Mouse (Mus musculus) stomach, postnatal 0 days (tissue): ENCODE measurements at regions not wholly inside any gene's neighbourhood (a gene's known extent, or its start where the extent isn't known, plus 50 kb on each side); places are given as distances from the start of the nearest gene placed in this dataset. TPM values are rescaled to one million over a fixed set of nuclear protein-coding genes. Genes with fewer than 3 reads are reported as not detected.

ENCODE experiments used
- ATAC-seq: fragments of 200-750 bp; cut with Nextera tagmentation; 2 replicates; pipeline ENCODE4 v1.8.0; 2017; ENCODE audit not compliant: low FRiP score, low TSS enrichment
- DNase-seq: peaks from one replicate; pipeline ENCODE4 v3.0.0-alpha.2; 2016; ENCODE audit warnings: low spot score
- H3K27ac ChIP-seq: fragments of 300-500 bp; sonication (generic); replicated peaks from 2 replicates; pipeline ENCODE4 v1.5.1; 2014; ENCODE audit warnings: mild to moderate bottlenecking, control low read depth
- H3K27me3 ChIP-seq: fragments of 300-500 bp; sonication (generic); 2 replicates; pipeline ENCODE4 v1.6.1; 2014; ENCODE audit warnings: low read length; ENCODE audit not compliant: control insufficient read depth, insufficient read depth
- H3K36me3 ChIP-seq: fragments of 300-500 bp; sonication (generic); 2 replicates; pipeline ENCODE4 v1.6.1; 2014; ENCODE audit warnings: low read length, mixed read lengths; ENCODE audit not compliant: control insufficient read depth, insufficient read depth
- H3K4me1 ChIP-seq: fragments of 300-500 bp; sonication (generic); replicated peaks from 2 replicates; pipeline ENCODE4 v1.6.1; 2014; ENCODE audit warnings: antibody characterized with exemption; ENCODE audit not compliant: control insufficient read depth, insufficient read depth
- H3K4me2 ChIP-seq: fragments of 300-500 bp; sonication (generic); replicated peaks from 2 replicates; pipeline ENCODE4 v1.6.1; 2014; ENCODE audit warnings: low read depth, mild to moderate bottlenecking, control low read depth, moderate library complexity
- H3K4me3 ChIP-seq: fragments of 300-500 bp; sonication (generic); 2 replicates; pipeline ENCODE4 v1.5.1; 2014; ENCODE audit warnings: low read depth, low read length, control low read depth
- H3K9ac ChIP-seq: fragments of 300-500 bp; sonication (generic); 2 replicates; pipeline ENCODE4 v1.6.1; 2014; ENCODE audit warnings: mild to moderate bottlenecking, low read length, control low read depth, mixed read lengths
- H3K9me3 ChIP-seq: fragments of 300-500 bp; sonication (generic); 2 replicates; pipeline ENCODE4 v1.6.1; 2016; ENCODE audit warnings: low read length; ENCODE audit not compliant: control insufficient read depth
- CTCF ChIP-seq: IDR thresholded peaks from 2 replicates; pipeline ENCODE4 v1.5.1; 2016; ENCODE audit warnings: antibody characterized with exemption, low read depth, mild to moderate bottlenecking, moderate library complexity
- EP300 ChIP-seq: optimal IDR thresholded peaks from 2 replicates; pipeline ENCODE3; 2016; ENCODE audit warnings: antibody characterized with exemption
- WGBS: fragments of 180-500 bp; shearing (Covaris S2); extraction: QIAGEN DNeasy Blood & Tissue Kit; methylation state at CpG from one replicate; pipeline ENCODE4 v1.1.7; 2014; 5-methylcytosine and 5-hydroxymethylcytosine counted together
- microRNA-seq: library from miRNA; unstranded; fragments of <30 nt; microRNA quantifications from one replicate; pipeline ENCODE4, GENCODE M21; 2016

GRCm38 (mm10) chr5:7863047-7863446, 97.2 kb upstream of the Steap4 start:
- Histone ChIP-seq H3K27me3 (no peaks in the 10 kb centered on the region), H3K36me3 (no peaks in the 10 kb centered on the region), H3K27ac (no peak overlapping the region), H3K9ac (no peak overlapping the region), H3K4me1 (no peaks in the 10 kb centered on the region), H3K9me3 (no peaks in the 10 kb centered on the region), H3K4me2 (no peak overlapping the region), H3K4me3 (no peak overlapping the region)
- TF ChIP-seq EP300 (no peak), CTCF (no peak)
- no peak for DNase-seq
- ATAC-seq: no peak
- 48% methylated on average over 2 of the region's 2 CpGs for WGBS

GRCm38 (mm10) chr5:7866041-7866641, 94.1 kb upstream of the Steap4 start:
- no peaks in the 10 kb centered on the region for H3K27me3 ChIP-seq
- H3K9ac ChIP-seq: no peak overlapping the region
- 79% methylated on average over 3 of the region's 3 CpGs for WGBS
- no peak overlapping the region for H3K4me2 ChIP-seq
- ATAC-seq (no peak), DNase-seq (no peak)
- no peak for TF ChIP-seq EP300
- TF ChIP-seq CTCF: peak; percentile 36
- no peak overlapping the region for H3K27ac ChIP-seq
- no peak overlapping the region for H3K4me3 ChIP-seq
- no peaks in the 10 kb centered on the region for H3K9me3 ChIP-seq
- no peaks in the 10 kb centered on the region for H3K36me3 ChIP-seq
- H3K4me1 ChIP-seq: no peaks in the 10 kb centered on the region

DNA sequence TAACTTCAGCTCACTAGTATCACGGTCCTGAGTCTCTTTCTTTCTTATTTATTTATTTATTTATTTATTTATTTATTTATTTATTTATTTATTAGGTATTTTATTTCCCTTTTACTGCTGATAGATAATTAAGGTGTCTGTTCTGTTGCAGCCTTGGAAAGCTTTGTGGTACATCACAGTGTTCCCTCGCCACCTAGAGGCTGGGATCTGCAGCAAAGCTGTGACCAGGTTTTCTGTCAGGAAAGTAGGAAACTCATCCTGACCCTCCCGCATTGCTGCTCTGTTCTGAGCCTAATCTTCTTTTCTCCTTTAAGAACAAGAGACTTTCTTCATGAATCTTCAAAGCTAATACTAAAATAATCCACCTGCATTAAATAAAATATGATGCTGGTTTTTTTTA, 60.7 kb upstream of the Steap4 start:
- DNase-seq: peak; percentile 33
- Histone ChIP-seq H3K4me1 (no peaks in the 10 kb centered on the region), H3K9ac (no peak overlapping the region), H3K36me3 (no peaks in the 10 kb centered on the region), H3K27me3 (no peaks in the 10 kb centered on the region), H3K4me3 (no peak overlapping the region), H3K9me3 (no peaks in the 10 kb centered on the region), H3K4me2 (no peak overlapping the region), H3K27ac (no peak overlapping the region)
- ATAC-seq: no peak
- WGBS: 53% methylated on average over 3 of the region's 3 CpGs
- peak; percentile 67 for TF ChIP-seq CTCF
- TF ChIP-seq EP300: no peak

Small RNAs in the stretch of these regions (microRNA-seq; reads per million reads assigned to microRNA genes)
- not detected for gene Gm22196
